Mouse (Mus musculus) kidney, postnatal 10 days (tissue): Measurements from ENCODE around the gene Agrn.
A peak's percentile ranks its signal among the peaks of the same experiment; 100 is the strongest.

Source experiments
- DNase-seq: peaks from one replicate; pipeline ENCODE4 v3.0.0; 2021; ENCODE audit warnings: mixed read lengths

Gene Agrn

DNA sequence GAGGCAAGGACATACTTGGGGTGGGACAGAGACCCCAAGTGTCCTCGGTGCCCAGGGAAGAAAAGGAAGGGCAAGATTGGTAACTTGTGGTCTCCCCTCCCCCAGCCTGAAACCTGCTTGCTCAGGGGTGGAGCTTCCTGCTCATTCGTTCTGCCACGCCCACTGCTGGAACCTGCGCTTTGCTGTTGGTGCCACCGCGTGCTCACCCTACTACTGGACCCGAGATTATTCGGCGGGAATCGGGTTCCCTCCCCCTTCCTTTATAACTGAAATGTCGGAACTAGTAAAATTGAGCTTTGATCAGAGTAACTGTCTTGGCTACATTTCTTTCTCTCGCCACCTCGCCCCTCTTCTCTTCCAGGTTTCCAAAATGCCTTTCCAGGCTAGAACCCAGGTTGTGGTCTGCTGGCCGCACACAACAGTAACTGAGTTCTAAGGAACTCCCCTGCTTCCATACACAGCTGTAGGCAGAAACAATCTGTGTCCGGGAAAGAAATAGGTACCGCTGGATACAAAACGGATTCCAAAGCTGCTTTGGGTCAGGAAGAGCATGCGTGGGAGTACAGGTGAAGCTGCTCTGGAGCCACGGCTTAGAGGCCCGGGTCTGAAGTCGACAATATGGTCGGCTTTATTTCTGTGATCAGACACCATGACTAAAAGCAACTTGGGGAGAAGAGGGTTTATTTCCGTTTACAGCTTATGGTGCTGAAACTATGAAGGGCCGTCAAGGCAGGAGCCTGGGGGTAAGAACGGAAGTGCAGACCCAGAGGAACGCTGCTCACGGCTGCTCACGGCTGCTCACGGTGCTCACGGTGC, 60.8 kb downstream of the Agrn start:
- DNase-seq = no peak

DNA sequence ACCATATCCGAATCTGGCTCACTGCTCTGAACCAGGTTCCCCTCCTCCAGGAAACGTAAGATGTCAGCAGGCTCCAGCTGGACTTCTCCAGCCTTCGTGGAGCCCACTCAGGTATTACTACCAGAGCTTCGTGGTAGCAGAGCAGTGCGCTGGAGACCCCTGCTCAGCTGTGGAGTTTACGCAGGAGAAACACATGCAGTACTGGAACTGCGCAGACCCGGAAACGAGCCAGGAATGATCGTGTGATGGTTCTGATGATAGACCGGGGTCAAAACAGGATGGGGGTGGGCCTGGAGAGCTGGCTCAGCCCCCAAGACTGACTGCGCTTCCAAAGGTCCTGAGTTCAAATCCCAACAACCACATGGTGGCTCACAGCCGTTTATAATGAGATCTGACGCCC, 61.5 kb downstream of the Agrn start:
- no peak for DNase-seq

- DNase-seq = no peak
Observed at GRCm38 (mm10) chr4:156135112-156135511, 62.2 kb downstream of the Agrn start.

DNA sequence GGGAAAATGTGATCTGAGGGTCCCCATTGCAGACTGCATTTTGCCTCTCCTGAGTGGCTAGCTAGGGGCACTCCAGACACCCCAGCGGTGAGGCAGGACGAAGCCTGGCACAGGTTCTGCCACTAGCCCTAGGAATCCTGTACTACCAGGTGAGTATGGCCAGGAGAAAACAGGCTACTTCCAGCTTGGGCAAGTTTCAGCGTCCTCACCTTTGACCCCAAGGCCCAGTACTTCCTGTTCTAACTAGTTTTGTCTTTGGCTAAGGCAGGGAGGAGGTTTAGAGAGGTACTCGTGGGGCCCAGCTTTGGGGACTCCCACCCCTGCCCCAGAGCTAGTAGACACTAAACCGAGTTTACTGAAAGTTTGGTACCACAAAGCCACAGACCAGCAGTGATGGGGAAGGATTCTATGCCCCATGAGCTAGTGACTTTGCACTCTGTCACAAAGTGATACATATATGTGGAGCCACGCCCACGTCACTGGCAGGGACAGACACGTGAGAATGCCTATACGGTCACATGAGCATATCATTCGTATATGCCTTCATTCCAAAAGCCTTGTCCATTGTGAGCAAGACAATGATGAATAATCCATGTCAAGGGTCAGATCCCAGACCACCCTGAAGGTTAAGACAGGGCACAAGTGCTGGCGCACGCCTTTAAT, 63.2 kb downstream of the Agrn start:
- peak; percentile 32 for DNase-seq

DNA sequence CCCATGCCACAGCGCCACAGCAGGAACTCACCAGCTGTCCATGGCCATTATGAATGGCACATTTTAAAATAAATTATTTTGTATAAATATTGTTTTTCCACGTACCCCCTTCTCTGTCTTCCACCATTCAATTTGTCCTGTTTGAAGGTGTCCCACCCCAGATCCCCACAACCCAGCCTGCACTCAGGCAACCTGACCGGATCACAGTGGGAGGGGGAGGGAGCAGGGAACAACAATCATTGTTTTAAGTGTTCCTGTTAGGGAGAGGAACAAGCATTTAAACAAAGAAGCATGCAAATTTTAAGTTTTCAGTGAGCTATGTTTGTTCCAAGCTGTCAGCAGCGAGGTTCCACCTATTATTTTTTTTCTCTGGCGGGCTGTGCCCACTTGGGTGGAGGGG, 64.0 kb downstream of the Agrn start:
- DNase-seq = no peak

DNA sequence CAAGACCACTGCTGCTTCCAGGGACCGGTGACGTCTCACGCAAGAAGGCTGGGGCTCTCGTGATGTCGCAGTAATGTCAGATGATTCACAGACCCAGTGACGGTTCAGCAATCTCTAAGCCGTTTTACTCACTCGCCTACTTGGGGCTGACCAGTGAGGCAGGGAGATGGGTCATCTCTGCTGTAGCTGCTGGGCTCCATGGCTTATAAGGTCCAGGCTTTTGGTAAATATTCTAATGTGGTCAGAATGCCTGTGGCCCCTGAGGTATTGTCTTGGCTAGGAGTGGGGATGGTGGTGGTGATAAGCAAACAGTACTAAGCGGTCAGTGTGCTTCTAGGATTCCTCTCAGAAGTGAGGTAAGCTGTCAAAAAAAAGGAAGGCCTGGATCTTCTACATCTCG, 66.3 kb downstream of the Agrn start:
- DNase-seq = no peak

- DNase-seq = peak; percentile 23
Observed at GRCm38 (mm10) chr4:156130436-156130835, 66.9 kb downstream of the Agrn start, which contains the start of gene Rnf223. TSS of gene Rnf223 (plus strand) at chr4:156130513.

DNA sequence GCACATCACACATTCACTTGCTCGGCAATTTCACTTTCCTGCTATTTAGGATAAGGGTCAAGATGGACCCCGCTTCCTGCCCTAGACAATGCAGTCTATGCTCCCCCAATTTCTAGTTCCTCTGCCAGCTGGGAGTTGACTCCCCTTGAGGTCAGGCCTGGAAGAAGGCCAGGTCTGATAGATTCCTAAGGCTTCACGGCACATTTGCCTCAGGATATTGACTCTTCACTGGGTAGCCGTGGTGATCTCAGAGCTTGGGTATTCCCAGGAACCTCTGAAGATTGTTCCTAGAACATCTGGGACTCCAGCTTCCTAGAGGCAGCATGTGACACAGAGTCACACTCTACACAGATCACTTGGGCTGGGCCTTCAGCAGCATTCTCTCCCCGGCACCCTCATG, 68.5 kb downstream of the Agrn start:
- no peak for DNase-seq

DNA sequence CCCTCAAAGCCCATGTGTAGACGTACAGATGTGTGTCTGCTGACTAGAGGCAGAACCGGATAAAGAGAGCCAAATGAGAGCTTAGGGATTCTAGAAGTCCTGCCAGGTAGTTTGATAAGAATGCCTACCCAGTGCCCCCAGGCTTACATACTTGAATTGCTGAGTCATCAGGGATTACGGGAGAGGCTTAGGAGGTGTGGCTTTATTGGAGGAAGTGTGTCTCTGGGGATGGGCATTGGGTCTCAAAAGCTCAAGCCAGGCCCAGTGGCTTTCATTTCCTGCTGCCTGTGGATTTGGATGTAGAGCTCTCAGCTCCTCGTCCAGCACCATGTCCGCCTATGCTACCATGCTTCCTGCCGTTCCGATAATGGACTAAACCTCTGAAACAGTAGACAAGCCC, 70.4 kb downstream of the Agrn start:
- no peak for DNase-seq

- no peak for DNase-seq
Observed at GRCm38 (mm10) chr4:156125393-156125792, 71.9 kb downstream of the Agrn start.

GRCm38 (mm10) chr4:156124077-156124476, 73.2 kb downstream of the Agrn start:
- DNase-seq = no peak
